Mouse (Mus musculus) left cerebral cortex, postnatal 25 days (tissue): ENCODE results near the gene Wfdc5. TPM values are rescaled to one million over a fixed set of nuclear protein-coding genes. Genes with fewer than 3 reads are reported as not detected.
A peak's percentile ranks its signal among the peaks of the same experiment; 100 is the strongest.
"Not testable (repeated sequence)": the region's sequence is repeated elsewhere in the genome, so short reads cannot be mapped to it uniquely, and the experiment has no call there.

Source experiments
- DNase-seq, 2 experiments: peaks; one replicate each; pipeline ENCODE4 v3.0.0; 2022; ENCODE audit warnings: low spot score in 2 of 2, mixed read lengths in 1 of 2
- intact Hi-C: fragments of 180-260 bp; cut with DNase I; formaldehyde crosslinking; loops from one replicate; pipeline ENCODE4 v1.15.1; 2025
- total RNA-seq, 2 experiments: library from RNA; stranded (reverse); gene quantifications; 2 replicates each; pipeline ENCODE4 v1.2.3; 2021

Gene Wfdc5
- total RNA-seq = not detected

DNA sequence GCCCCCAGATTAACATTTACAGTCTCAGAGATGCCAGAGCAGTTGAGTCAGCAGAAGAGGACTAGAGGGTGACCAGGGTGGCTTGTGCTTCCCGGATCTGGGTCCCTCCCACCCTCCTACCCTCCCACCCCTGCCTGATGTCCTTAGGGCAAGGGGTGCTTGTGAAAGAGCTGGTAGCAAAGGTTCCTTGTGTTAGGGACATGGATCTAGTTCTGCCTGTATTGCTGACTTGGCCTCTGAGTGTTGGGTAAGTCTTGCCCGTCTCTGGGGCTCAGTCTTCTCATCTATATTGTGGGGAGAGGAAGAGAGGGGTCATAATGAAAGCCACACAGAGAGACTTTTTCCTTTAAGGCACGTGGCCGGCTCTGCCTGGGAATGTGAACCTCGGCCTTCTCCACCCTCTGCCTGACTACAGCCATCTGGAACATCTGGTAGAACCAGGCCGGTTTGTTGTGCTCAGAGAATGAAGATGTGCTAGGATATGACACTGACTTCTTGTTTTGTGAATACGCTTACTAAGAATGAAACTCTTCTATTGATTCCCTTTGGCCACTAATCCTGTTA, at the start of gene Wfdc5:
Wfdc5 (minus strand) TSS at position 51 of the 564 bp plus-strand sequence.
- DNase-seq = no peak
- intact Hi-C loops = no loop called here

GRCm38 (mm10) chr2:164228361-164229070, 46.0 kb upstream of the Wfdc5 start:
- intact Hi-C loops = no loop called here
- DNase-seq = no peak

- no peak for DNase-seq
- intact Hi-C loops = no loop called here
These were observed 39.0 kb upstream of the Wfdc5 start, which contains the start of gene Wfdc15b for GRCm38 (mm10) chr2:164221522-164221921. Gene Wfdc15b, minus strand, starts transcription at chr2:164221660.

DNA sequence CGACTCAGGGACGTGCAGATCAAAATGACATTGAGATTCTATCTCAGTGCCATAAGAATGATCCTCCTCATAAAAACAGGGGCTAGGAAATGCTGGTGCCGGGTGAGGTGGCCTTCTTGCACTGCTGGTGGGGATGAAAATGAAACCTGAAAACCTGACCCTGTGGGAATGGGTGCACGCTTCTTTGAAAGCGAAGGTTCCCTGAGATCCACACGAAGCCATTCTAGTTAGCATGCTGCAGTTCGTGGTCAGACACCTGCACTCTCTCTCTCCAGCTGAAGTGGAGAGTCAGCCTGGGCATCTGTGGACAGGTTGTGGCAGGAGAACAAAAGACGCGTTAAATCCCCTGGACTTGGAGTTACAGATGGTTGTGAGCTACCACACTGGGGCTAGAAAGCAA, 36.8 kb upstream of the Wfdc5 start:
- intact Hi-C loops = no loop called here
- no peak for DNase-seq

DNA sequence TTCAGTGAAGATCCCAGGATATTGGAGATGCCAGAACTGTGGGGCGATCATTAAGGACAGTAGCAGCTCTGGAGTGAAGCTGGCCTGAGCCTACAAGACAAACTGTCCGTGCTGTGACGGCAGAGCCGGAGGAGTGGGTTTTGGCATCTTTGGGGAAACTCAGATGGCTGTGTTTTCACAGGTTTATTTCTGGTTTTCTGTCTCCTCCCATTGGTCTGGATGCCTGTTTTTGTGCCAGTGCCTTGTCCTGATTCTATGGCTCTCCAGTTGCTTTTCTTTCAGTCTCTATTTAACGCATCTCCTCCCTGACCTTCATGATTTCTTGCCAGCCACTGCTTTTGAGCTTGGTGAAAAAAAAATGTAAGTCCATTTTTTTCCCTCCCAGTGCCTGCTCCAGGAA, 30.2 kb upstream of the Wfdc5 start:
- intact Hi-C loops = loop anchor here (1.0 to 2.0 kb wide), 2 partner anchors 37 to 76 kb away; no protein-coding TSS in a partner anchor
- peak in 1 of 2 experiments; percentile 75 for DNase-seq

DNA sequence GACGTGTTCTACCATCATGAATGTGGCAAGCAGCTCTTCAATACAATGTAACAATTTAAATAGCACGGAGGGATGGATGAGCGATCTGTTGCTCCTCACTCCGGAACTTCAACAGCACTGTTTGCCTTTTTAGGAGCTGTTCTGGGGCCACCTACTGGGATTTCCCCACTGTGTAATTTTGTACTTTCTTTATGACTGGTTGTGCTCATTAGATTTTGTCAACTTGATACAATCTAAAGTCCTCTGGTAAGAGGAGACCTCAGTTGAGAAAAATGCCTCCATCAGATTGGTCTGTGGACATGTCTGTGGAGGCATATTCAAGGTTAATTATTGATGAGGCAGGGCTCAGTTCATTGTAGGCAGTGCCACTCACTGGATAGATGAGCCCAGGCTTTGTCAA, 28.4 kb upstream of the Wfdc5 start:
- intact Hi-C loops = no loop called here
- no peak for DNase-seq

- DNase-seq = peak in 1 of 2 experiments; percentile 77
- intact Hi-C loops = no loop called here
These were observed 24.1 kb upstream of the Wfdc5 start for GRCm38 (mm10) chr2:164206676-164207075.

- intact Hi-C loops, DNase-seq: not testable (repeated sequence)
These were observed 23.5 kb upstream of the Wfdc5 start for GRCm38 (mm10) chr2:164206011-164206410.

DNA sequence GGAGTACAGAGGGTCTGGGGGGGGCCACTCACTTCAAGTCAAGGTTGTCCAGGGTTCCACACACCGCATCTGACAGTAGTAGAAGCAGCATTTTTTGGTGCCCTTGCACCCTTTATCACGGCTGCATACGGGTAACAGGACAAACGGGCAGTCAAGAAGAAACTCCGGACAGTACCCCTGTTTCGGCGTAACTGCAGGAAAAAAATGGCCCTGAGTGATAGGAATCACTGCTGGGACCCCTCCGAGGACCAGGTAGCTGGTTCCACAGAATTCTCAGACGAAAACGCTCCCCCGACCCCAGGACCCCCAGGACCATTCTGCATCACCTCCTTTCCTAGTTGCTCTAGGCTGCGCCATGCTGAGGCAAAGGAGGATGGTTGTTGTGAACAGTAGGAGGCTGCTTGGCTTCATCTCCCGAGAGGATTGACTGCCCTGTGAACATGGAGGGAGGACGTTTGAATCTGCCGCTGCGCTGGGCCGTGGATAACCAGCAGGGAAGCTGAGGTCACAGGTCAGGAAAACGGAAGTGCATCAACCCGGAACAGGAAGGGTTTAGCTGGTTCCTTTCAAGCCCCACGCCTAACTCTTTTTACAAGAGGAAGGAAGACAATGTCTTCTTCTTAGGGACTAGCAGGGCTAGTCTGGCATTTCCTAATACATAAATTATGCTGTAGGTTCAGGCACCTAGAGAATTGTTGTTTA, 17.2 kb upstream of the Wfdc5 start, which contains the start of gene Wfdc15a:
Wfdc15a (minus strand) TSS at position 505 of the 702 bp plus-strand sequence.
- no peak for DNase-seq
- intact Hi-C loops = no loop called here

GRCm38 (mm10) chr2:164196700-164196990, 14.1 kb upstream of the Wfdc5 start:
- DNase-seq = no peak
- intact Hi-C loops = no loop called here

DNA sequence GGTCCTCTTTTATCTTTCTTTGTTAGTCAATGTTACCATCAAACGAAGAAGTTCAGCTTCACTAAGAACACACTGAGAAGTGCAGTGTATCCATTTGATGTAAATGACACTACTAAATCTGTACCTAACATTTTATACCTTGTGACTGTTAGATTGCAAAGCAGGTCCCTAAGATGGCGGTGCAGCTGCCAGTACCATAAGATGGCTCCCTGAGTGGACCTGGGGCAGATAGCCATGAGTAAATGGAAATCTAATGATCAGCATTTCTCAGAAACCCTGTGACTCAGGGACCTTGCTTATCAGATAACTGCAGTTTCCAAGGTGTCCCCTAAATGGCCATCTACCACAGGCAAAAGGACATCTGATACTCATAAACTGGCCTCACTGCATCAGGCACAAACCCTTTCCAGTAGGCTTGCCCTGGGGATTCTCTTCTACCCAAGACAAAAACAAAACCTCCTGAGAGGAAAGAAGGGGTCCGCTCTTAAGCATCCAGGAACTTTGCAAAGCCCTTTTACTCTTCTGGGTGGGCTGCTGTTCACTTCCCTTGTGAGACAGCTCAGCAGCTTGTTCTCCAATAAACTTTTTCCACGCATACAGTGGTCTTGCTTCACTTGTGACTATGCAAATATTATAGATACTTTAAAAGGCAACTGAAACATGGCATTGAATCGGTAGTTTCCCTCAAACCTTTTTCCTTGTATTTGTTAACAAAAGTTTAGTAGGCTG, 13.6 kb upstream of the Wfdc5 start:
- intact Hi-C loops = no loop called here
- no peak for DNase-seq

GRCm38 (mm10) chr2:164194959-164195630, 12.6 kb upstream of the Wfdc5 start:
- DNase-seq = no peak
- intact Hi-C loops = no loop called here

DNA sequence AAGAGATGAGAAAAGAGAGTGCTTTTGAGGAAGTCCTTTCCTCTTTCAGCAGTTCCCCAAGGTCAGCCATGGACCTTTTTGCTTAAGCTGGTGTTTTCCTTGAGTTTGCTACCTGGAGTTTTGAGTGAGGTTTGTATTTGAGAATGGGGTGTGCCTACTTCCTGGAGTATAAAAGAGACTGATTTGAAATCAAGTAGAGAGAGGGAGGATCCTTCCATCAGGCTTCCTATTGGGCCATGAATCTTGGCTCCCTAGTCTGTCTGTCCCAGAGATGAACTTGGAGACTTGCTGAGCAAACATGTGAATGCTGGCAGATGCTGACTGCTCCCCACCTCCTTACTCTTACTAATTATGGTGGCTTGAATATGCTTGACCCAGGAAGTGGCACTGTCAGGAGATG, 9.7 kb upstream of the Wfdc5 start:
- no peak for DNase-seq
- intact Hi-C loops = no loop called here

GRCm38 (mm10) chr2:164190576-164190975, 8.0 kb upstream of the Wfdc5 start, which contains the start of gene Wfdc12:
Gene Wfdc12, minus strand, starts transcription at chr2:164190608.
- no peak for DNase-seq
- intact Hi-C loops = no loop called here

DNA sequence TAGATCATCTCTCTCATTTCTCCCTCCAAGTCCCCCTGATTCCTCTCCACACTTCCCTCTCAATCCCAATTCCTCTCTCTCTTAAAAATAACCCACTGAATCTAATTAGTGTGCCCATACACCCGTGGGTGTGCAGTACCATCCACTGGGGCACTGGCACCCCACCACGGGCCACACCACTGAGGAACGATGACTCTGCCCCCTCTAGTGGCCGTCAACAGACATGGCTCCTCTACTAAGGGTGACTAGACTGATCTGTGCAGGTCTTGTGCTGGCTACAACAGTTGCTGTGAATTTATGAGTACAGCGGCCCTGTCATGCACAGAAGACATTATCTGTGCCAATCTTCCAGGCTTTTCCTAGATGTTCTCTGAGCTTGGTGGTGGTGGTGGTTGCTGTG, 6.2 kb upstream of the Wfdc5 start:
- intact Hi-C loops = no loop called here
- DNase-seq = no peak

DNA sequence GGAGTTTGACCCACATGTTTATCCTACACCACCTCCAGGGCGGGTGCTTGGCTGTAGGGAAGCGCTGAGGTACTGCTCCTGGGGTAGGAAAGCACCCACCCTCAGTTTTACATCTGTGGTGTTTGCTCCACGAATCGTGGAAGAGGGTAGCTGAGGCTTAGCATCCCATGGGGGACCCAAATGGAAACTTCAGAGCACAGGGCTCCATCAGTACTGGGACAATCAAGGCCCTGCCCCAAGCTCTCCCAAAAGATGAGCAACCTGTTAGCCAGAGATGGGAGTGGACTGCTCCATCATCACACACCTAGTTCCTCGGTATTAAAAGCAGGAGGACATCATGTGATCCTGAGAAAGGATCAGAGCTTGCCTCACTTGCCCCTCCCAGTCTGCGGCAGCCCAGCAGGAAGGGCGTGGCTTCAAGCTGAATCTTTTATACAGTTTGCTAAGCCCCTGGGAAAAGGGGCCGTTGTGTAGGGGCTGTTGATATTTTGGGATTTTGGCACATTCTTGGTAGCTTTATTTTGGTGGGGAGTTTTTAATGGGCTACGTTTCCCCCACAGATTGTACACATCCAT, 1.7 kb upstream of the Wfdc5 start:
- no peak for DNase-seq
- intact Hi-C loops = no loop called here

DNA sequence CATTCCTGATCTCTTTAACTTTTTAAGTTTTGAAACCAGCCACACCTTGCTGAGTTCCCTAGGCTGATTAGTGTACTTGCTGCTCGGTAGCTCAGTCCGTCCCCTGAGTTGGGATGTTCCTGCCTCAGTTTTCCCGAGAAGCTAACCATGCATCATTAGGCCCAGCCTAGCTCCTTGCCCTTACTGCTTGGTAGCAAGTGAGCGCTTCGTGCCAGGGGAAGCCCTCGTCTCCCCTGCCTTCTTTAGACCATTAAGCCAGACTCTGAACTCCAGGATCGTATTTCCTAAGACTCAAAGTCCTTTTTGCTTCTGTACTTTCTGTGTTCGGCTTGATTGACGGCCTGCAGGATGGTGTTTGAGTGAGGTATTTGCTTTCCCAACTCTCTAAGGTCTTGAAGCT, 798 bp upstream of the Wfdc5 start:
- DNase-seq = no peak
- intact Hi-C loops = no loop called here

DNA sequence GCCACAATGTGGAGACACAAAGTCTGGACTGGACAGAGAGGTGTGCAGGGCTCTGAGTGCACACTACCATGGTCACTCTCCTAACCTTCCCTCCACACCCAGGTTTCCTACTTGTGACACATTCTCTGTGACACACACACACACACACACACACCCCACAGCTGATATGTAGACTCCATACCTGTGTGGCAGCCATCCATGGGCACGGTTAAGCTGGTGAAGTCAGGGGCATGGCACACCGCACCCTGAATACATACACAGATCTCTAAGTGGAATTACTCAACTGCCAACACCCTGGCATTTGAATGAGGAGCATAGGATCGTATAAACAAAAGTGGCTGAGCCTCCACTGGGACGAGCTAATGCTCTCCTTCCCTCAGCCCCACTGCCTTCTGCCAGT, 1.8 kb downstream of the Wfdc5 start:
- intact Hi-C loops = no loop called here
- DNase-seq = no peak

DNA sequence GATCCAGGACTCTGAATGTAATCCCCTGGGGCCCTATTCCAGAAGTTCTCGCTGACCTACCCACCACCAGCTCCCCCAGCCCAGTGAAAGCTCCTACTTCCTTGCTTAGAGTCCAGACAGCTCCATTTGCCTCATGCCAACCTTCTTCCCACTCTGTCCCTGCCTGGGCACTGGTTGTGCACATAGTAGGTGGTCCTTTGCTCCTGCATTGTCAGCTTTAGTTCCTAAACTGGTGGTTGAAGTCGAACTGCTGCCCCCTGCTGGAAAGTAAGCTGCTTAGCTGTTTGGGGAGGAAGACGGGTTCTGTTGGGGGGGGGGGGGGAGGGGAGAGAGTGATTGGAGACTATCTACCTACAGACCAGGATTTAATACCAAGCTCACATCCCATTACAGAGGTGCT, 2.4 kb downstream of the Wfdc5 start:
- intact Hi-C loops = no loop called here
- DNase-seq = no peak
